Mouse (Mus musculus) granulocyte monocyte progenitor cell, adult 5-6 weeks (primary cell): ENCODE measurements at regions not wholly inside any gene's neighbourhood (a gene's known extent, or its start where the extent isn't known, plus 50 kb on each side); places are given as distances from the start of the nearest gene placed in this dataset.
"Not testable (repeated sequence)": the region's sequence is repeated elsewhere in the genome, so short reads cannot be mapped to it uniquely, and the experiment has no call there.

ENCODE experiments used
- ATAC-seq: replicated peaks from 2 replicates; pipeline ENCODE4 v1.8.0; 2016; ENCODE audit warnings: mild to moderate bottlenecking, moderate TSS enrichment, inconsistent platforms; ENCODE audit not compliant: poor library complexity, severe bottlenecking

DNA sequence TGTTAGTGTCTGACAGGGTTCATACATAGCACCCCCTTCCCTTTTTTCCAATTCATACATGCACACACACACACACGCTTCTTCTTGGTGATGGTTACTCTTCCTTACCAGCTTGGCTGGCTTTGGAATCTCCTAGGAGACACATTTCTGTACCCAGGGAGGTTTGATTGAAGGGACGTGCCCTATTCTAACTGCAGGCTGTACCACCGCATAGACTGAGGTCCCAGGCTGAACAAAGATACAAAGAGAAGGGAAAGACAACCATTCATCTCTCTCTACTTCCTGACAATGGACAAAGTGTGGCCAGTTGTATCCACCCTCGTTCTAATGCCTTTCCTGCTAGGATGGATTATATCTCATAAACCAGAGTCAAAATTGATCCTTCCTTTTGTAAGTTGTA is 100.0 kb downstream of the Raet1d start:
- not testable (repeated sequence) for ATAC-seq

DNA sequence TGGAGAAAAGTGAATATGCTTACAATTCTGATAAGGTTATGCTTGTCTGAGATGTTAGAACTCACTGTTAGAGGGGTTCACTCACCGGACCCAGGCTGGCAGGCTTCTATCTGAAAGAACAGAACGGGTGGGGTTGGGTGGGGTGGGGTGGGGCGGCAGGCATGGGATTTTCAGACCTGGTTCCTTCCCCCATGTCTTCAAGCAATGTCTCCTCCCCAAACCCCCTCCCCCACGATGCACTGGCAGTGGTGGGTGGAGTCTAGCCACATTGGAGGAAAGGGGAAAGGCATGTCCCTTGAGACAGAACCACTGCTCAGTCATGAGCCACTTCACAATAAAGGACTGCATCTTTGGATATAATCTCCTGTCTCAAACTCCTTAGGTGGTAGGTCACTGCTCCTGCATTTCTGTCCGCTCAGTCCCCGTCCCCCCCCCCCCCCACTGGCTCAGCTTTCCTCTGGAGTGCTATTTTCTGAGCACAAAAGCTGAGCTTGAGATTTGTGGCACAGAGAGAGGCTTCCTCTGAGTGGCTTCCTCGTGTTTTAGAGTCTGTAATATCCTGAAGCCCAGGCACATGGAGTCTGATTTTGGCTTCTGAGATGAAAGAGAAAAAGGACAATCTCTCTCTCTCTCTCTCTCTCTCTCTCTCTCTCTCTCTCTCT is 100.6 kb downstream of the Raet1d start:
- ATAC-seq = not testable (repeated sequence)

DNA sequence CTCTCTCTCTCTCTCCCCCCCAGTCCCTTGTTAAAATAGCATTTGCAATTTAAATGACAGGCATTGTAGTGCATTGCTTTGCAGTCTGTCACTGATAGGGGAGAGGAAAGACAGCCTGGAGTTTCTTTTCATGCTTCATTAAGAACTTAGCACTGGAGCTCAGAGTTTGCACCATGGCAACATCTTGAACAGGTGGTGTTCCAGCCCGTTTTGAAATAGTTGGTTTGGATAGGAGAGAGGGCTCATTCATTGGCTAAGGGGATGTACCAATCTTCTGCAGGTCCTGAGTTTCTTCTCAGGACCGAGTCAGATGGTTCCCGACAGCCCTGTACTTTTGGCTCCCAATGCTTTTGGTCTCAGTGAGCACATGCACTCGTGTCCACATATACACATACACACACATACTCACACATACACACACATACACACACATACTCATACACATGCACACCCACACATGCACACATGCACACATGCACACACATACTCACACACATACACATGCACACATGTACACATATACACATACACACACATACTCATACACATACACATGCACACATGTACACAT is 101.2 kb downstream of the Raet1d start:
- not testable (repeated sequence) for ATAC-seq

DNA sequence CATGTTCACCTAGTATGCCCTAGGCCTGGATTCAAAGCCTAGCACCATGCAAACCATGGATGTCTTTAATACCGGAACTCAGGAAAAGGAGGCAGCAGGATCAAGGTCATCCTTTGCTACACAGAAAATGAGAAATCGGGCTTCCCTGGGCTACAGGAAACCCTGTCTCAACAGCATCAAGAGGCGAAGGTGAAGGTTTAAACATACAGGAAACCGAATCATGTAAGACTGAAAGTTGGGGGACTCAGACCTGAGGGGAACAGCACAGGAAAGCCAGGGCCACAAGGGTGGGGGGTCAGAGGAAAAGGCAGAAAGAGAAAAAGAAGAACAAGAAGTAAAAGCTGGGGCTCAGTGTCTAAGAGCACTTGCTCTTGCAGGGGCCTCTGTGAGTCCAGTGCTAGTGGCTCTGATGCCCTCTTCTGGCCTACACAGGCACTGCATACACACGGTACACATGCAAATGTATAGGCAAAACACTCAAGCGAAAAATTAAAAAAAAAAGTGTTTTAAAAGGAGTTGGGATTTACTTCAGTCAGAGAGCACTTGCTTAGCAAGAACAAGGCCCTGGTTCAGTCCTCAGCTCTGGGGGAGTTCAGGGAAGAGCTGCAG is 111.5 kb downstream of the Raet1d start:
- not testable (repeated sequence) for ATAC-seq

DNA sequence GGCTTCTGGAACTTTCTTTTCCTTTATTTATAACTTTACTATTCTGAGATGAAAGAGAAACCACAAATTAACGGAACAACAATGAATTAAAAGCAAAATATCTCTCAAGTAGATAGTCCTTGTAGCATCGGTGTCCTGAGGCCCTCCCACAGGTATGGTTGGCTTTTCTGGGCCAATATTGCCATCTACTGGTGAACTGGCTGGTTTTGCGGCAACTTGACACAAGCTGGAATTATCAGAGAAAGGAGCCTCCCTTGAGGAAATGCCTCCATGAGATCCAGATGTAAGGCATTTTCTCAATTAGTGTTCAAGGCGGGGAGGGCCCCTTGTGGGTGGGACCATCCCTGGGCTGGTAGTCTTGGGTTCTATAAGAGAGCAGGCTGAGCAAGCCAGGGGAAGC is 119.5 kb downstream of the Raet1d start:
- ATAC-seq = peak; percentile 56; the same call in 1 of the 2 replicates

DNA sequence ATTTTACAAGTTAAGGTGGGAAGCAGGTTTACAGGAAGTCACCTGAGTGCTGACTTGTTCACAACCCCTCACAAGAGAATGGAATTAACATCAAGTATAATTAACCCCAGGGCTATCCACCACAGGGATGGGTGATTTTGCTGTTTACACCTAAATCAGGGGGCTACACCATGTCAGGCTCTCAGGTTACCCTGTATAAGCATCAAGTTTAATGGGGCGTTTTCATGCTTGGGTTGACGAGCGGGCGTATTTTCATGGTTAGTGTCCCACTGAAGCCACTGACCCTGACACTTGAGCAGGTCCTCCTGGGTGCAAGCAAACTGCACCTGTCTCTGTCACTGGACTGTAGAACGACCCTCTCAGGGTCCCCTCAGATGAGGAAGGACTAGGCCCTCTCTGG is 126.7 kb downstream of the Raet1d start:
- ATAC-seq = not testable (repeated sequence)

DNA sequence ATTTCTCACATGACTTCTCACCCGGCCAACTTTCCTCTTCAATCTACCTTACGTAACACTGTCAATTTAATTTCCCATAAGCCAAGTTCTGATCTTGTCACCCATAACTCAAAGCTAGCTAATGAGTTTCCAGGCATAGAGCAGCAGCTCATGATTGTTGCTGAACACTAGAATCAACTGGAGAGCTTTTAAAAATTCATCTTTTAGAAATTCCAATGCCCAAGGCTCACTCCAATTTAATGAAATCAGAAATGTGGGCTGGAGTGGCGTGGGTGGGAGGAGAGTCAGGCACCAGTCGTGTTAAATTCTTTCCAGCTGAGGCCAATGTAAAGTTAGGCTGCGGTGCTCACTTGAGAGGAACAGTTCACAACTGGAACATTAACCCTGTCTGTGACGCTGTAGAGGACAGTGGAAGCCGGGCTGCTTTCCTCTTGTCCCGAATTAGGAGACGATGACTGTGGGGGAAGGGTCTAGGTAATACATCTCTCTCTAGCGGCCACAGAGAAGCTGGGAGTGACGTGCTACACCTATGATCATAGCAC is 131.5 kb downstream of the Raet1d start:
- ATAC-seq = not testable (repeated sequence)

DNA sequence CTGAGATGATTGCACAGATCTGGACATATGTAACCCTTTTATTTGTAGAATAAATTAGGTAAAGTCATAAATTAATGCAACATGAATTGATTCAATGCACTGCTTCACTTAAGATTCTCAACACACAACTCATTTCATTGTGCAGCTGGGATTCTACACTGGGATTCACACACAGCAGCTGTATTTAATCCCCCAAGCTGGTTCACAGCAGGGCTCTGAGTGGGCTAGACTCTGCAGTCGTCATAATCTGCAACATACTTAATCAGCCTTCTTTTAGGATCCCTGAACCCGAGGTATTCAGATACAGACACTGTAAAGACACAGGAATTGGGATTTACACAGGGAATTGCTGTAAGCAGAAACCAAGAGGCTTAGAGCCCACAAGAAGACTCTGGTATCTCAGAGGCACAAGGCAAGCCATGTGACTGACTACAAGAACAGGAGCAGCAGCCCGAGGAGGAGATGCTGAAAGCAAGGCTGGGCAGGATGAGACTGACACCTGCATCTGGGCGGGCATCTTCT is 135.7 kb downstream of the Raet1d start:
- ATAC-seq = no peak
